In genomic region chr12:81105721-81106633, GRCm38 (mm10) we compare ENCODE assay signal across 9 mouse cellular contexts.
DNase-seq lines count a peak whose midpoint lies in the region; ATAC-seq lines count a peak whose summit lies in the region.
"Had no signal": no experiment of that assay in that cellular context is flagged by ENCODE, and none has a peak within 500 bp of the region (broad histone marks: within the 10 kb centered on the region; RNA-seq: fewer than 3 reads in every experiment).

No protein-coding gene starts in this region.

- no peak for DNase-seq in embryonic facial prominence, embryonic 10.5 days (ENCODE audit: low spot score)
- peak; percentile 79 to 81 for DNase-seq in right cerebral cortex, postnatal 10 days (ENCODE audit: low spot score in 2 of 2)
- no peak for DNase-seq in right cerebral cortex, postnatal 36 days (ENCODE audit: low spot score in 2 of 2)
- peak; percentile 61 to 71 for DNase-seq in heart, postnatal 14 days
- DNase-seq in liver, embryonic 11.5 days (ENCODE audit: low spot score): no peak
- DNase-seq: kidney, adult 8-10 months had no signal

- no peaks in the 10 kb centered on the region for H3K36me3 ChIP-seq in embryonic facial prominence, embryonic 15.5 days
- H3K36me3 ChIP-seq in embryonic facial prominence, embryonic 10.5 days (replicated peaks): peaks cover 16% of the 10 kb centered on the region
- no peaks in the 10 kb centered on the region for H3K36me3 ChIP-seq in neural tube, embryonic 15.5 days
- H3K36me3 ChIP-seq in liver, embryonic 11.5 days (ENCODE audit: control insufficient read depth, insufficient read depth, low read length): no peaks in the 10 kb centered on the region

- intact Hi-C loops in heart, postnatal 14 days (cut with DNase I): loop anchor here (5.0 kb wide), 1 partner anchor 51 kb away; no protein-coding TSS in a partner anchor

- 0 out of 2 replicates have a peak, but pooled peaks have one; percentile 24 for ATAC-seq in embryonic facial prominence, embryonic 15.5 days (ENCODE audit: insufficient number of reproducible peaks, low FRiP score, low TSS enrichment, low read depth)
- ATAC-seq in neural tube, embryonic 15.5 days (ENCODE audit: low FRiP score): no peak
- ATAC-seq in monocyte, adult 5-6 weeks (replicated peaks; ENCODE audit: insufficient number of reproducible peaks, low FRiP score, low TSS enrichment, poor library complexity, severe bottlenecking): no peak
- no peak for ATAC-seq in liver, embryonic 11.5 days (replicated peaks; ENCODE audit: low FRiP score)

- WGBS in embryonic facial prominence, embryonic 15.5 days: 79% methylated on average over 12 of the region's 12 CpGs
- 90% methylated on average over 12 of the region's 12 CpGs for WGBS in embryonic facial prominence, embryonic 10.5 days
- 77% methylated on average over 12 of the region's 12 CpGs for WGBS in neural tube, embryonic 15.5 days
- 83% methylated on average over 12 of the region's 12 CpGs for WGBS in liver, embryonic 11.5 days

- no peaks in the 10 kb centered on the region for H3K9me3 ChIP-seq in embryonic facial prominence, embryonic 15.5 days (replicated peaks)
- no peaks in the 10 kb centered on the region for H3K9me3 ChIP-seq in embryonic facial prominence, embryonic 10.5 days
- no peaks in the 10 kb centered on the region for H3K9me3 ChIP-seq in neural tube, embryonic 15.5 days (replicated peaks)
- H3K9me3 ChIP-seq in liver, embryonic 11.5 days (ENCODE audit: control insufficient read depth, low read length): no peaks in the 10 kb centered on the region

- H3K27ac ChIP-seq in embryonic facial prominence, embryonic 15.5 days (replicated peaks): no peak overlapping the region
- no peak overlapping the region; the same call in 1 of the 2 replicates for H3K27ac ChIP-seq in embryonic facial prominence, embryonic 10.5 days (replicated peaks)
- peak overlapping the region; percentile 46 for H3K27ac ChIP-seq in neural tube, embryonic 15.5 days (replicated peaks)
- no peak overlapping the region for H3K27ac ChIP-seq in liver, embryonic 11.5 days (ENCODE audit: low read depth, low read length)

- no peak overlapping the region for H3K4me3 ChIP-seq in embryonic facial prominence, embryonic 15.5 days (replicated peaks)
- no peak overlapping the region for H3K4me3 ChIP-seq in embryonic facial prominence, embryonic 10.5 days
- no peak overlapping the region for H3K4me3 ChIP-seq in neural tube, embryonic 15.5 days (replicated peaks)
- no peak overlapping the region for H3K4me3 ChIP-seq in liver, embryonic 11.5 days (ENCODE audit: low read depth, low read length)

- peaks cover 12% of the 10 kb centered on the region for H3K4me1 ChIP-seq in embryonic facial prominence, embryonic 15.5 days
- peaks cover 42% of the 10 kb centered on the region for H3K4me1 ChIP-seq in embryonic facial prominence, embryonic 10.5 days
- peaks cover 12% of the 10 kb centered on the region for H3K4me1 ChIP-seq in neural tube, embryonic 15.5 days
- peaks cover 7% of the 10 kb centered on the region for H3K4me1 ChIP-seq in liver, embryonic 11.5 days (replicated peaks; ENCODE audit: control insufficient read depth, insufficient read depth, low read length)

- no peaks in the 10 kb centered on the region for H3K27me3 ChIP-seq in embryonic facial prominence, embryonic 15.5 days
- H3K27me3 ChIP-seq in embryonic facial prominence, embryonic 10.5 days (replicated peaks; ENCODE audit: low read depth, poor library complexity, severe bottlenecking): no peaks in the 10 kb centered on the region; the same call in 1 of the 2 replicates
- H3K27me3 ChIP-seq in neural tube, embryonic 15.5 days (replicated peaks): no peaks in the 10 kb centered on the region
- no peaks in the 10 kb centered on the region for H3K27me3 ChIP-seq in liver, embryonic 11.5 days (replicated peaks; ENCODE audit: control insufficient read depth, insufficient read depth, low read length)

- no peak overlapping the region for H3K4me2 ChIP-seq in embryonic facial prominence, embryonic 15.5 days (replicated peaks)
- H3K4me2 ChIP-seq in neural tube, embryonic 15.5 days: no peak overlapping the region
- H3K4me2 ChIP-seq in liver, embryonic 11.5 days: no peak overlapping the region

- no peak overlapping the region for H3K9ac ChIP-seq in embryonic facial prominence, embryonic 15.5 days
- H3K9ac ChIP-seq in neural tube, embryonic 15.5 days (replicated peaks): no peak overlapping the region
- no peak overlapping the region for H3K9ac ChIP-seq in liver, embryonic 11.5 days (ENCODE audit: low read depth, low read length)

Comparison
In these comparisons a context has a peak if more than half of its experiments do, and no peak if none do; other contexts are left out.
1. DNase-seq: peak in right cerebral cortex, postnatal 10 days (2 of 2) and heart, postnatal 14 days (2 of 2); none in embryonic facial prominence, embryonic 10.5 days (single experiment), right cerebral cortex, postnatal 36 days (0 of 2) and liver, embryonic 11.5 days (single experiment).